Mouse (Mus musculus) monocyte, adult 5-6 weeks (primary cell): Measurements from ENCODE around the gene Chst13. TPM values are rescaled to one million over a fixed set of nuclear protein-coding genes. Genes with fewer than 3 reads are reported as not detected.

Source experiments
- ATAC-seq: fragments of 153-309, 156-312 bp; replicated peaks from 2 replicates; pipeline ENCODE4 v1.8.0; 2017; ENCODE audit warnings: mild to moderate bottlenecking; ENCODE audit not compliant: low TSS enrichment, insufficient number of reproducible peaks, severe bottlenecking, poor library complexity, low FRiP score
- total RNA-seq: library from RNA; stranded (forward); fragments of 200-1000, 200-491, 200-594 nt; gene quantifications from 3 replicates; pipeline ENCODE4 v1.2.3, GENCODE M21; 2017

Gene Chst13
- total RNA-seq: 4.2 to 5.0 TPM in 2 of 3 replicates, not detected in the other

GRCm38 (mm10) chr6:90324991-90325390 is at the start of gene Chst13:
Chst13 (minus strand) TSS chr6:90325185.
- no peak; the same call in 1 of the 2 replicates for ATAC-seq

DNA sequence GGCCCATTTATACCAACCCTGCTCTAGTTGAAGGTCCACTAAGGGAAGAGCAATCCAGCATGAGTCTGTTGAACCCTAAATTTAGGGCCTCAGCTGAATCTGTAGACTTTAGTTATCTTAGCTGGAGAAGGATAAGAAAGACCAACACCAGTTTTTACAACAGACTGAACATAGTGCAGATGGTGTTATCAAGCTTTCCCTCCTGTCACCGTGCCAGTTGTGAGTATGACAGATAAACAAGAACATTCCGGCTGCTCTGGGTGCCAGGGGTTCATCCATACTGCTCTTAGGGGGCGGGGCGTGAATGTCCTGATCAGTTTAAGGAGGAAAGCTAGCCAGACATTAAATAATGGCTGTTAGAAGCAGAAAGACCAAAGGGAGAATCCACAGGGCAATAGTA is 49.7 kb upstream of the Chst13 start:
- ATAC-seq: no peak

DNA sequence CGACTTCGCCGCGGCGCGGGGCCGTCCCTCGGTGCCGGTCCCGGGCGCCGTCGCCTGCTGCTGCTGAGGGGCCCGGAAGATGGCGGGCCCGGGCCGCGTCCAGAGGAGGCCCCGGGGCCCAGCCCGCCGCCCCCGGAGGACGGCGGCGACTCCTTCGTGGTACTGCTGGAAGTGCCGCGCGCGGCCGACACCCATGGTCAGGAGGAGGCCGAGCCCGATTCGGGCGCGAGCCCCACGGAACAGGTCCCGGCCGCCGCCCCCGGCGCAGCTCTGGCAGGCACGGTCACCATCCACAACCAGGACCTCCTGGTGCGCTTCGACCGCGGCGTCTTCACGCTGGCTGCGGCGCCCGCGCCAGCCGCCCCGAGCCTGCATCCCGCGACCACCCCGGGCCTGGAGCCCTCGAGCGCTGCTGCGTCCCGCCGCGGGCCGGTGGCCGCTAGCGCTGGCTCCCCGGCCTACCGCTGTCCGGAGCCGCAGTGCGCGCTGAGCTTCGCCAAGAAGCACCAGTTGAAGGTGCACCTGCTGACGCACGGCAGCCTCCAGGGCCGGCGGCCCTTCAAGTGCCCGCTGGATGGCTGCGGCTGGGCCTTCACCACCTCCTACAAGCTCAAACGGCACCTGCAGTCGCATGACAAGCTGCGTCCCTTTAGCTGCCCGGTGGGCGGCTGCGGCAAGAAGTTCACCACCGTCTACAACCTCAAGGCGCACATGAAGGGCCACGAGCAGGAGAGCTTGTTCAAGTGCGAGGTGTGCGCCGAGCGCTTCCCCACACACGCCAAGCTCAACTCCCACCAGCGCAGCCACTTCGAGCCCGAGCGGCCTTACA is 45.0 kb upstream of the Chst13 start:
- 0 out of 2 replicates have a peak, but pooled peaks have one; percentile 16 for ATAC-seq

DNA sequence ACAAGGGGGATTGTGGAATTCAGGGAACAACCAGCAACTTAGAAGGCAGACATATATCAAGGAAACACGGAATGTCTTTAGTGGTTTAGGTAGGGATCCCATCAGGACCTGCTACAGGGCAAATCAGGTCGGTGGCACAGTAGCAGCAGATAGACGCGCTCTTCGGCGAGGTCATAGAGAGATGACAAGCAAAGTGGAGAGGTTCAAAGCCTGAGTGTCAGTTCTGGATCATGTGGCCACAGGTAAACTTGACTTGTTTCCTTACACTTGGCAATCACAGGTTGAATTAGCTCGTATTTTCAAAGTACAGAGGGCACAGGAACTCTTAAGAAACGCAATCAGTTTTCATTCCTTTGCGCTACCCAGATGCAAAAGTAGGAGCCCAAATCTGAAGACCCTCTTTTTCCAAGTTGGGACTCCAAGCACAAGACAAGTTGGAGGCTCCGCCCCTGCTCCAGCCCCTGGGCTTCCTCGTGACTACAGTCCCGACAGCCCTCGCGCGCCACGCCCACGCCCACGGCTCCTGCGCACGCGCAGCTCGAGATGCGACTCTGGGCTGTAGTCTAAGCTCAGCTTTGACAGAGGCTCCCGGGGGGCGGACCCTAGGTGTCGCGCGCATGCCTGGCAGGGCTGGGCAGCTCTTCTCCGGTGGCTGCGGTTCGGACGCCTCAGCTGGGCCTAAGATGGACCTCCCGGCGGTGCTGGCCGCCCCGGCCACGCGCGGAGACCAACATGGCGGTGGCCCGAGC is 44.2 kb upstream of the Chst13 start, which contains the start of gene Zxdc:
Gene Zxdc (plus strand): TSS at position 517 of the 749 bp plus-strand sequence.
- ATAC-seq: peak; percentile 84

DNA sequence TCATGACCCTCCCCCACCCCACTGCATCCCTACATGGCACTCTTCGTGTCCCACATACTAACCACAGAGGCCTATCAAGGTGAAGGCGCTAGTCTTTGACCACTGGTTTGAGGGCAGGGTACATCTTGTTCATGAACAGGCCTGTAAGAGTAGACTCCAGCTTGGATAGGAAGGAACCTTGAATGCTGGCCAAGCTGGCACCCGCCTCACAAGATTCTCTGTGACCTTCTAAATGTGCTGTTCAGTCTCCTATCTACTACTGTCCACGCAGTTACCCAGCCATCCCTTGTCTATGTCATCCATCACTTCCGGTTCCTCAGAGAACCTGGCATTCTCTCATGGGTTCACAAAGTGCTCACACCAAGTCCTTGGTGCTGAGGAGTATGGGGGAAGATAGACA is 38.3 kb upstream of the Chst13 start:
- ATAC-seq: no peak

DNA sequence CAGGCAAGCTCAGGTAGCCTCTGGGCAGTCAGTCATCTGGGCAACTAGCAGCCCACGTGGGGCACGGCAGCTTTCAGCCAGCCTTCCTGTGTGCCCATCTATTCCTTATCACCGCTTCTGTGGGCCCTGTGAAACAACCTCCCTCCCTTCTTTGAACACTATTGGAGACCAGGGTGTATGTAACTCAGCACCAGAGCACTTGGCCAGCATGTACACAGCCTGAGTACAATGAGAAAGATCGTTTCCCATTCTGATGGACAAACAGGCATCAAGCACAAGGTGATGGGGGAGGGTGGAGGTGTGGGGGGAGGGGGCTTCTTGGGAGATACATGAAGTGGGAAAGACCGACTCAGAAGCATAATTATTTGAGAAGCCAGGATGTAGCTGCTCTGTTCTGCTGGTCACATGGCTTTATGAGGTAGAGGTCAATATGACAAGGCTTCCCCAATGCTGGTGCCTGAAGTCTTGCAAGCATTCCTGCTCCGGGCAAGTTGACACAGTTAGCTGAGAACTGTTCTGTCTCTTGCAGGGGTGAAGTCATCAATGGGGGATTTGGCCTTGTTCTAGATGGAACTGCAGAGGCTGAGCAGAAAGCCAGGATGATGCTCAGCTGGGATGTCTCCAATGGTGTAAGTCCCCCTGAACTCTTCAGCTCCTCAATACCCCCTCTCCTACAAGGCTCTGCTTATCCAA is 36.1 kb upstream of the Chst13 start:
- no peak for ATAC-seq

- no peak for ATAC-seq
Measured at GRCm38 (mm10) chr6:90360024-90360781, 35.2 kb upstream of the Chst13 start.

DNA sequence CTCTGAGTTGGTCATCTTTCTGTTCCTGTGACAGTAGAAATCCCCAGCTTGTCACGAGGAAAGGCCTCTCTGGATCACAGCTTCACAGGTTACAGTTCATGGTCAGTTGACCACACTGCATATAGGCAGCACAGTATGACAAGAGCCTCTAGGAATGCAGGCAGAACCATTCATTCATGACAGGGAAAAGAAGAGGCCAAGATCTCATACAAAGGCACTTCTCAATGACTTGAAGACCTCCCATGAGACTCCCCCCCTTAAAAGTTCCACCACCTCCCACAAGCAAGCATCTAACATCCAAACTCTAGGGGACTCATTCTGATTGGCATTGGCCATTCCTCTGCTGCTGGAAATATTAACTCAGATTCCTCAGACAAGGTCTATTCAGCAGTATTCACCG is 34.5 kb upstream of the Chst13 start:
- ATAC-seq: no peak

DNA sequence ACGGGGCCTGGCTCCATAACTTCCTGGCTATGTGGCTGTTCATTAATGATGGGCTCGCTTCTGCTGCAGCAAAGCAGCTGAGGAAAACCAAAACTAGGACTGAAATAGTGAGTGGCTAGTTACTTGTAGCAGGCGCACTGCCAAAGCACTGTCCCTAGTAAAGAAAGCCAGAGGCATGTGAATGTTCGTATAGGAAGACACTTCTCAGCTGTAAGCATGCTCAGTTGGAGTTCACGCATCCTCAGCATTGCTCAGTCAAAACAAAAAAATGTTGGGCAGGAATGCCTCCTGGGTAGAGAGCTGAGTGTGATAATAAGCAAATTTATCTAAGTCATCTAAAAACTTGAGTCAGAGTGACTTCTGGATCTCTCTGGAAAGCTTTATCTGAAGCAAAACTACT is 33.2 kb upstream of the Chst13 start:
- no peak for ATAC-seq

- ATAC-seq: no peak
Measured at GRCm38 (mm10) chr6:90350011-90350410, 25.0 kb upstream of the Chst13 start.

DNA sequence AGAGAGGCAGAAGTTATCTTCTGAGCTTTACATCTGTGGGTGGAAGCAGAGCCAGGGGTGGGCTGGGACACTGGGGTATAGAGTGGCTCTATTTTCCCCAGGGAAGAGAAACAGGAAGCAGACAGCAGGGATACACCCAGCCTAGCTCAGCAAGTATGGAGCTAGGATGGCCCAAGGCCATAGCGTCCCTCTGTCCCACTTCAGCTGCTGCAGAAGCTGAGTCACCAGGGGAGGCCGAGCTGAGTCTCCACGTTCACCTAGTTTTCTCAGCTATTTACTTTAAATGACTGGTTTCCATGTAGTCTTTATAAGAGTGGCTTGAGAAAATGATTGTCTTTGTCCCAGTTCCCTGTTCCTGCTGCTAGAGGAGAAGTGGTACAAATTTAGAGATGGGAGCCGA is 23.5 kb upstream of the Chst13 start:
- no peak for ATAC-seq

GRCm38 (mm10) chr6:90347183-90347582 is 22.2 kb upstream of the Chst13 start:
- ATAC-seq: no peak

DNA sequence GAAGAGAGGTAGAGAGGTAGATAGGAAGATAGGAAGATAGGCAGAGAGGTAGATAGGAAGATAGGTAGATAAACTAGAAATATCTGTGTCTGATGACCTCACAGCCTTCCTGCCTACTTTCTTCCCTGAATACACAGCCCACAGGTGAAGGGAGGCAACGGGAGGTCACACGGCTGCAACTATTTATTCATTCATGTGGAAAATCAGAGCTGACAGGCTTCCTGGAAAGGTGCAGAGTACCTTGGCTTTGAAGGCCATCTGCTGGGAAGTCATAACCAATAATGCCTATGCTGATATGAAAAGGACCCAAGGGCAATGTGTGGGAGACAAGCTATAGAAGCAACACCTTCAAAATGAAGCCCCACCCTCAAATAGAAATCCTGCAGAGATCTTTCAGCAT is 17.4 kb upstream of the Chst13 start:
- no peak for ATAC-seq

GRCm38 (mm10) chr6:90334244-90334643 is 9.3 kb upstream of the Chst13 start:
- ATAC-seq: no peak

DNA sequence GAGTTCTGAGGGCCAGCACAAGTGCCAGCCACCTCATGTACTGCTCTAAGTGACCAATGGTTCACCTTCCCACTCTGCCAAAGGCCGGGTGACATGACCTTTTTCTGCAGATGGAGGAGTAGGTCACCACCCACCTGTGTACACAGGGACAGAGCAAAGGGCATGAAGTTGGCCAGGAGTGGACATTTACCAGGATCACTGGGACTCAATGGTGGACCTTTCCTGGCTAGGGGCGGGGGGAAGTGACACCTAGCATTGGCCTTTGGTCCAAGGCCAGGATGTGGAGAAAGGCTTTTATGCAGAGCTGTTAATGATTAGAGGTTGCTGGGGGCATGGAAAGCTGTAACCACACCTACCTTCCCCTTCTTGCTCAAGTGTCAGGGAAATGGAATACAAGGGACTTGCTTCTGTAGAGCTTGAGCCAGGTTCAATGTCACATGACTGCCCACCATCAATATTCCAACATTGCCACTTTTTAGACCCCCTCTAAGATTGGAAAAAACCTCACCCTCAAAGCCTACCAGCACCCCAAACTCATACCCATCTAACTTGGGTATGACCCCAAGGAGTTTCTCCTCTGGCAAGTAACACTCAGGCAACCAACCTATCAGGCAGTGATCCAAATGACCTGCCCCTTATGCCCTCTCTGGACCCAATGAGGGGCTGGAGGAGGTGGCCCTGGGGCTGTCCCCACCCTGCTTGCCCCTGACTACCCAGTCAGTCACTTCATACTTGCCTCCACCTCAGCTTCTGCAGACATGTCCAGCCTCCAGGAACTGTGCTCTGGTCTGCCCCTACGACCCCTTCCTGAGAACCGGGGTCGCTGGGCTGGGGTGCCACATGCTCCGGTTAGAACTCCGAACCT is 7.8 kb upstream of the Chst13 start, which contains the start of gene Uroc1:
Gene Uroc1 (plus strand): TSS at position 724 of the 865 bp plus-strand sequence.
- no peak for ATAC-seq

GRCm38 (mm10) chr6:90329953-90330352 is 5.0 kb upstream of the Chst13 start:
- no peak for ATAC-seq

DNA sequence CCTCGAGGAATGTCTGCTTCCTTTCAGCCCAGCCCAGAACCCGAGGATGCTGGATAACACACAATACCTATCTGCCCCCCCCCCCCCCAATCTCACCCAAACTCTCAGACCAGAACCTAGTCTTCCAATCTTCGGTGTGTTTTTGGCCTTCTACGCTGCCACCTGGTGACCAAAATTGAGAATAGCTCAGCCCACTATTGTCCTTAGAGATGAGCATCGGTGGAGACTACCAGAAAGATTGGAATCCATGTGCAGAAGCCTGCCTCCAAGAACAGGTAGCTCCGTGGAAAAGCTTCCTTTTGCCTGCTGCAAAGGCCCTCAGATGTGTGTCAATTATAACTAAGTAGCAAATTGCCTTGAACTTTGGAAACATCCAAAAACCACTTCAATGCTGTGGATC is 2.7 kb upstream of the Chst13 start:
- ATAC-seq: no peak

DNA sequence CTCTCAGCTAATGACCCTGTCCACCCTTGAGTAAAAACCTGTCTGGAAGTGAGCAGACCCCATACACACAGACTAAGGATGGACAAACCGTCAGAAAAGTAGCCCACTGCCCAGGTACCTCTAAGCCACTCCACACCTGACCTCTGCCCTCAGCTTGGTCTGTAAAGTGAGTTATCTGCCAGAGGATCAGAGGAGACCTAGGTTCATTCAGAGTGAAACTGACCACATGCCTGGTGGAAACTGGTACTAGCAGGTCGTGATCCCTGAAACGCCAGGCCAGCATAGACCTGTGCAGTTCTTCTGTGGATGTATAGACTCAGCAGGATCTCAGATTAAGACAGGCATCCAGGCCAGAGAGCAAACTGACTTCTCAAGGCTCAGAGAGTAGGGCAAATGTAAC is 522 bp downstream of the Chst13 start:
- ATAC-seq: no peak
